Mouse (Mus musculus) heart, embryonic 12.5 days (tissue): ENCODE results near the gene Gm49601. TPM values are rescaled to one million over a fixed set of nuclear protein-coding genes. Genes with fewer than 3 reads are reported as not detected.

Experiments used
- ATAC-seq: fragments of 200-750 bp; cut with Nextera tagmentation; 2 replicates; pipeline ENCODE4 v1.8.0; 2017; ENCODE audit warnings: moderate TSS enrichment, moderate library complexity; ENCODE audit not compliant: insufficient number of reproducible peaks, low FRiP score
- H3K27ac ChIP-seq: fragments of 300-500 bp; sonication (generic); 2 replicates; pipeline ENCODE4 v1.5.1; 2016; ENCODE audit warnings: mild to moderate bottlenecking, moderate library complexity; ENCODE audit not compliant: poor library complexity, severe bottlenecking
- H3K27me3 ChIP-seq: fragments of 300-500 bp; sonication (generic); replicated peaks from 2 replicates; pipeline ENCODE4 v1.6.1; 2016; ENCODE audit warnings: mild to moderate bottlenecking, moderate library complexity
- H3K36me3 ChIP-seq: fragments of 300-500 bp; sonication (generic); 2 replicates; pipeline ENCODE4 v1.6.1; 2016; ENCODE audit warnings: mild to moderate bottlenecking, moderate library complexity
- H3K4me1 ChIP-seq: fragments of 300-500 bp; sonication (generic); replicated peaks from 2 replicates; pipeline ENCODE4 v1.6.1; 2016; ENCODE audit warnings: mild to moderate bottlenecking
- H3K4me2 ChIP-seq: fragments of 300-500 bp; sonication (generic); 2 replicates; pipeline ENCODE4 v1.6.1; 2016; ENCODE audit warnings: mild to moderate bottlenecking, moderate library complexity
- H3K4me3 ChIP-seq: fragments of 300-500 bp; sonication (generic); 2 replicates; pipeline ENCODE4 v1.5.1; 2016; ENCODE audit warnings: mild to moderate bottlenecking
- H3K9ac ChIP-seq: fragments of 300-500 bp; sonication (generic); 2 replicates; pipeline ENCODE4 v1.6.1; 2016; ENCODE audit warnings: mild to moderate bottlenecking, moderate library complexity
- H3K9me3 ChIP-seq: fragments of 300-500 bp; sonication (generic); replicated peaks from 2 replicates; pipeline ENCODE4 v1.6.1; 2016; ENCODE audit warnings: mild to moderate bottlenecking, moderate library complexity
- WGBS: fragments of 180-500 bp; shearing (Covaris S2); methylation state at CpG from one replicate; pipeline ENCODE4 v1.1.7; 2016; 5-methylcytosine and 5-hydroxymethylcytosine counted together
- polyA plus RNA-seq: library from polyadenylated mRNA; unstranded; fragments of >200 nt; fragmentation: Nextera tagmentation; extraction: Ambion mirVana; gene quantifications from 2 replicates; pipeline ENCODE4 v1.2.1, GENCODE M21; 2016

Gene Gm49601
- polyA plus RNA-seq, 1 experiment from 2014 or later: 1.2 TPM

DNA sequence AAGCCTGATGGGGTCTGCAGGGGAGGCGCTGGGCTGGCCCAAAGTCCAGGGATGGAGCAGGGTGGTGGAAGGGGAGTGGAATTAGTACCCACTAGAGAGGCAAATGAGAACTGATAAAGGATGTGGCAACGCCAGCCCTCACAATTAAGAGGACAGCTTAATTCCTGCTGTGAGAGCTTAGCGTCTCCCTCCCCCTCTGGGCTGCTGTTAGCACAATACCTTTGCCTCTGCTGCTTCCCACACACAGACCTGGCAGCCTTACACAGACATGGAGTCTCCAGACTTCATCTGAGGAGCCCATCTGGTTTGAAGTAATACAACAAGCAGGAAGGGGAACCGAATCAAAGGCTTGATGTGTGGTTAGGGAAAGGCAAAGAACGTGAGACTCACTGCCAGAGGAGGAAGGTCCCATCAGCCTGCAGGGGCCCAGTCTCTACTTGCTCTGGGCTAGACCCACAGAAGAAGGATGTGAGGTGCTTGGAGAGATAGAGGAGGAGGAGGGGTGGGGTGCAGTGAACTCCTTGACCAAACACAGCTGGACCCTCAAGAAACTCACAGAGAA is 48.5 kb downstream of the Gm49601 start:
- Histone ChIP-seq H3K4me2 (no peak overlapping the region), H3K4me3 (no peak overlapping the region), H3K36me3 (no peaks in the 10 kb centered on the region), H3K27me3 (peaks cover 64% of the 10 kb centered on the region), H3K4me1 (peaks cover 16% of the 10 kb centered on the region), H3K9ac (no peak overlapping the region), H3K9me3 (no peaks in the 10 kb centered on the region), H3K27ac (no peak overlapping the region)
- 27% methylated on average over 5 of the region's 5 CpGs for WGBS
- no peak for ATAC-seq

GRCm38 (mm10) chr16:18577071-18577470 is 49.2 kb downstream of the Gm49601 start:
- no peak overlapping the region for H3K4me3 ChIP-seq
- ATAC-seq: no peak
- H3K4me1 ChIP-seq: peaks cover 10% of the 10 kb centered on the region
- no peaks in the 10 kb centered on the region for H3K9me3 ChIP-seq
- H3K4me2 ChIP-seq: no peak overlapping the region
- no peak overlapping the region for H3K9ac ChIP-seq
- H3K36me3 ChIP-seq: no peaks in the 10 kb centered on the region
- H3K27me3 ChIP-seq: peaks cover 62% of the 10 kb centered on the region
- WGBS: 27% methylated on average over 3 of the region's 3 CpGs
- H3K27ac ChIP-seq: no peak overlapping the region

DNA sequence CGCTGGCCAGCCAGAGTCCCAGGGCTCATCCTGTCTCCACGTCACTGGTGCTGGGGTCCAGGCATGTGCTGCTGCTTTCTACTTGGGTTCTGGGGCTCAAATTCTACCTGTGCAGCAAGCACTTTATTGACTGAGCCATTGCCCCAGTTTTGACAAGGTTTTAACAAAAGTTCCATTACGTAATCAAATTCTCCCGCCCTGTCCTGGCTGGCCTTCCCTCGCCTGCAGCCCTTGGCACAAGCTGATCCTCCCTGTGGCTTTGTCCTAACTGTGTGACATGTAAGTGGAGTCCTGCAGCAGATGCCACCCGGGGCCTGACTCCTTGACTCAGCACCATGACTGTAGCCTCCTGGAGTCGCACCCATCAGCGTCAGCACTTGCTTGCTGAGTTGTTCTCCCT is 52.0 kb downstream of the Gm49601 start:
- no peak overlapping the region for H3K27ac ChIP-seq
- peaks cover 3% of the 10 kb centered on the region; the same call in 1 of the 2 replicates for H3K9me3 ChIP-seq
- no peak overlapping the region for H3K4me3 ChIP-seq
- peaks cover 33% of the 10 kb centered on the region for H3K27me3 ChIP-seq
- no peaks in the 10 kb centered on the region for H3K4me1 ChIP-seq
- H3K9ac ChIP-seq: no peak overlapping the region
- ATAC-seq: no peak
- H3K36me3 ChIP-seq: no peaks in the 10 kb centered on the region
- no peak overlapping the region for H3K4me2 ChIP-seq
- 66% methylated on average over 8 of the region's 8 CpGs for WGBS

Other genes starting within 250 kb of the Gm49601 start
- 34.9 and 37.2 TPM in 2 replicates for gene Txnrd2, start 200.0 kb downstream of the Gm49601 start, polyA plus RNA-seq
- gene Comt, start 199.6 kb downstream of the Gm49601 start, polyA plus RNA-seq: 88.2 and 90.8 TPM in 2 replicates
- 7.8 and 8.0 TPM in 2 replicates for gene Gnb1l, start 127.7 kb downstream of the Gm49601 start, polyA plus RNA-seq
- gene Rtl10, start 127.5 kb downstream of the Gm49601 start, polyA plus RNA-seq: 1.1 TPM in 2 replicates
- gene Tbx1, start 35.8 kb downstream of the Gm49601 start, polyA plus RNA-seq: 0.13 and 0.67 TPM in 2 replicates
- gene Gp1bb, start 4.0 kb downstream of the Gm49601 start, polyA plus RNA-seq: 5.5 and 7.9 TPM in 2 replicates
- gene Sept5, start 3.5 kb upstream of the Gm49601 start, polyA plus RNA-seq: 6.3 and 6.5 TPM in 2 replicates
- 5.3 and 6.4 TPM in 2 replicates for gene Cldn5, start 150.4 kb upstream of the Gm49601 start, polyA plus RNA-seq
- 71.7 and 73.0 TPM in 2 replicates for gene Ufd1, start 185.4 kb upstream of the Gm49601 start, polyA plus RNA-seq
- gene Cdc45, start 185.6 kb upstream of the Gm49601 start, polyA plus RNA-seq: 38.6 and 38.9 TPM in 2 replicates
- gene 2510002D24Rik, start 210.2 kb upstream of the Gm49601 start, polyA plus RNA-seq: 32.7 and 34.7 TPM in 2 replicates
- not detected in 2 replicates for gene Gm28539, start 210.2 kb upstream of the Gm49601 start, polyA plus RNA-seq